Mouse (Mus musculus) cerebellum, adult 11 months (tissue): Measurements from ENCODE around the gene Naaladl2.
A peak's percentile ranks its signal among the peaks of the same experiment; 100 is the strongest.
"Not testable (repeated sequence)": the region's sequence is repeated elsewhere in the genome, so short reads cannot be mapped to it uniquely, and the experiment has no call there.

ENCODE experiments used
- DNase-seq: peaks from one replicate; pipeline ENCODE4 v3.0.0; 2022

Naaladl2 gene

GRCm38 (mm10) chr3:24217476-24217875 lies 926.6 kb downstream of the Naaladl2 start:
- DNase-seq, result no peak

- no peak for DNase-seq
Measured at GRCm38 (mm10) chr3:24166531-24166930, 977.5 kb downstream of the Naaladl2 start.

- DNase-seq, result no peak
Measured at GRCm38 (mm10) chr3:24163992-24164391, 980.1 kb downstream of the Naaladl2 start.

GRCm38 (mm10) chr3:24151086-24151815 lies 992.8 kb downstream of the Naaladl2 start:
- not testable (repeated sequence) for DNase-seq

GRCm38 (mm10) chr3:24142808-24143207 lies 1001.3 kb downstream of the Naaladl2 start:
- DNase-seq, result no peak

GRCm38 (mm10) chr3:24138002-24138401 lies 1006.1 kb downstream of the Naaladl2 start:
- no peak for DNase-seq

GRCm38 (mm10) chr3:24126200-24126599 lies 1017.9 kb downstream of the Naaladl2 start:
- DNase-seq, result no peak

- DNase-seq, result no peak
Measured at GRCm38 (mm10) chr3:24124034-24124433, 1020.0 kb downstream of the Naaladl2 start.

GRCm38 (mm10) chr3:24118136-24118535 lies 1025.9 kb downstream of the Naaladl2 start:
- DNase-seq, result peak; percentile 9

- no peak for DNase-seq
Measured at GRCm38 (mm10) chr3:24114849-24115248, 1029.2 kb downstream of the Naaladl2 start.

GRCm38 (mm10) chr3:24113360-24113759 lies 1030.7 kb downstream of the Naaladl2 start:
- DNase-seq, result no peak

- no peak for DNase-seq
Measured at GRCm38 (mm10) chr3:24106391-24106790, 1037.7 kb downstream of the Naaladl2 start.

- no peak for DNase-seq
Measured at GRCm38 (mm10) chr3:24079761-24080160, 1064.3 kb downstream of the Naaladl2 start.

- DNase-seq, result no peak
Measured at GRCm38 (mm10) chr3:24071169-24071797, 1072.8 kb downstream of the Naaladl2 start.

GRCm38 (mm10) chr3:24070424-24071168 lies 1073.5 kb downstream of the Naaladl2 start:
- no peak for DNase-seq

GRCm38 (mm10) chr3:24048217-24048616 lies 1095.8 kb downstream of the Naaladl2 start:
- no peak for DNase-seq

- DNase-seq, result no peak
Measured at GRCm38 (mm10) chr3:24001741-24002140, 1142.3 kb downstream of the Naaladl2 start.

- DNase-seq, result no peak
Measured at GRCm38 (mm10) chr3:23973727-23974126, 1170.3 kb downstream of the Naaladl2 start.

- no peak for DNase-seq
Measured at GRCm38 (mm10) chr3:23972747-23973667, 1171.1 kb downstream of the Naaladl2 start.

GRCm38 (mm10) chr3:23962961-23963621 lies 1181.0 kb downstream of the Naaladl2 start:
- no peak for DNase-seq

- DNase-seq, result no peak
Measured at GRCm38 (mm10) chr3:23946182-23946581, 1197.9 kb downstream of the Naaladl2 start.

- no peak for DNase-seq
Measured at GRCm38 (mm10) chr3:23937299-23937698, 1206.8 kb downstream of the Naaladl2 start.
